Mouse (Mus musculus) right cerebral cortex, postnatal 4 days (tissue): ENCODE data around the gene Trmt112.

Source experiments
- DNase-seq: peaks from one replicate; pipeline ENCODE4 v3.0.0-alpha.2; 2022

Trmt112 gene

DNA sequence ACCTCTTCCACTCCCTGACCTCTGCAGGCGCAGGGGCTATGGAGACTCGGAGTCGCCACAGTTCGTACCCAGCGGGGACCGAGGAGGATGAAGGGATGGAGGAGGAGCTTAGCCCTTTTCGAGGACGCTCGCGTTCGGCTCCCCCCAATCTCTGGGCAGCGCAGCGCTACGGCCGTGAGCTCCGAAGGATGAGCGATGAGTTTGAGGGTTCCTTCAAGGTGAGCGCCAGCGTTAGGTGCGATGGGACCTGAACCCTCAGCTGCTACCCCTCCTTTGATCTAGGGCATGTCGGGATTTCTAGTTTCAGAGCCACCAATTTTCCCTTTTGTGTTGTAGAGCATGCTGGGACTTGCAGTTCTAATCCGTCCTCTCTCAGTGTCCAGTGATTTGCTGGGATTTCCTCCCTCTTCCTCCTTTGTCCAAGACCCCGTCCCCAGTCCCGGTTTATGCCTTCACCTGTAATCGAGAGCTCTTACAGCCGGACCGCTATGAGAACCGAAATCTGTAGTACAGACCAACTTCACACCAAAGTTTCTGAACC, 41.2 kb downstream of the Trmt112 start:
- DNase-seq = peak; percentile 52

DNA sequence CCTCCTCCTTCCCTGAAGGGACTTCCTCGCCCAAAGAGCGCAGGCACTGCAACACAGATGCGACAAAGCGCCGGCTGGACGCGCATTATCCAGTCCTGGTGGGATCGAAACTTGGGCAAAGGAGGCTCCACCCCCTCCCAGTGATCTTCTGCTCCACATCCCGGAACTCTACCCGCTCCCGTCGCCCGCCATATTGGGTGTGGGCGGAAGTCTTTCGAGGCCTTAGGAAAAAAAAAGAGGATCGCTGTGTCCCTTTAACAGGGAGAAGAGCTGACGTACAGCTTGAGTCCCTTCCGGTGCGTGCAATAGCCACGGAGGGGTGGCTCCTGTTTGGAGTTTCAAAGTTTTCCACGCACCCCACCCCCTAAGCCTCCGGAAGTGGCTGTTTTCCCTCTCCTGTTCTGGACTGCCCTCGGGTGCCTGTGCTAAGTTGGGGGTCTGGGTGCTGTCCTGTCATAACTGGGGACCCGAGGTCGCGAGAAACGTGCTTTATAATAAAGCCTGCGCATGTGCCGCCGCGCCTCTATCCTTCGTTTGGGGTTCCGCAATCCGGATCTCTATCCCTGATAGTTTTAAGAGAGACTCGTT, 42.0 kb downstream of the Trmt112 start:
- DNase-seq = peak; percentile 82

DNA sequence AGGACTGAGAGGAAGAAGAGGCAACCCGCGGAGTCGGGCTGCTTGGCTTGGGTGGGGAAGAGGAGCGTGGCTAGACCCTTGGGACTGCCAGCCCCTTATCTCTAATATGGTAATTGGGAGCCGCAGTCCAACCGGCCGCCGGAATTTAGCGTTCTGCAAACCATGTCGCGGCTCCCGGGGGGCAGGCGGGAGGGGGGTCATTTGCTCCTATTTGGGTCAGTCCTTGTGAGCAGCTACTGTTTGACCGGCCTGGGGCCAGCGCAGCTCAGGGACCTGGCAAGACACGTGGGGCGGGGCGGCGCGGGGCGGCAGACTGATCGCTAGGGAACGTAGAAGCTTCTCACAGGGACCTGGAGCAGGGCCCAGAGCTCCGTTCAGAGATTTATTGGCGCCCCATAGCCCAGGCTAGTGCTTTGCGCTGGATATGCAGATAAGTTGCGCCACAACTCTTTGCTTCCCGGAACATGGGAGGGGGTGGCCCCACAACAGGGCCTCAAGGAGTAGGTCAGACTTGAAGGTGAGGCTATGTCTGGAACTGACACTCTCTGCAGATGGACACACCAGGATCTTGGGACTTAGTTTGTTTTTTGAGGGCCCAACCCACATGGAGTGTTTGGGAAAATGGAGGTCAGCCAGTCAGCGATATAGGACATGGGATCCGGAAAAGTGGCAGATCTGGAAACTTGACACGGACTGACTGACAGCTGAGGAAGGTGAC, 42.7 kb downstream of the Trmt112 start:
- DNase-seq = peak; percentile 67

DNA sequence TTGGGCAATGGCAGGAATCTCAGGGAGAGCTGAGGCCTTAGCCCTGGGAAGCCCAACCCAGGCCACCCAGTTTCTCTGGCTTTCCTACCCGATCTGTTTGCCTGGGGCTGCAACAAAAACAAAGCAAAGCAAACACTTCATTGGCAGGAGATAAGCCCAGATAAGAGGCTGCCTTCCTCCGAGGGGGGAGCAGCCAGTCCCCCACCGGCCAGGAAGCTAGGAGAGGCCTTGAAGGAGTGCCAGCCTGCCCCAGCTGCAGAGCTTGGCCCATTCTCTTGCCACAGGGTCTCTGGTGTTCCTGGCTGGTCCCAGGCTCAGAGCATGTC, 43.2 kb downstream of the Trmt112 start:
- no peak for DNase-seq

DNA sequence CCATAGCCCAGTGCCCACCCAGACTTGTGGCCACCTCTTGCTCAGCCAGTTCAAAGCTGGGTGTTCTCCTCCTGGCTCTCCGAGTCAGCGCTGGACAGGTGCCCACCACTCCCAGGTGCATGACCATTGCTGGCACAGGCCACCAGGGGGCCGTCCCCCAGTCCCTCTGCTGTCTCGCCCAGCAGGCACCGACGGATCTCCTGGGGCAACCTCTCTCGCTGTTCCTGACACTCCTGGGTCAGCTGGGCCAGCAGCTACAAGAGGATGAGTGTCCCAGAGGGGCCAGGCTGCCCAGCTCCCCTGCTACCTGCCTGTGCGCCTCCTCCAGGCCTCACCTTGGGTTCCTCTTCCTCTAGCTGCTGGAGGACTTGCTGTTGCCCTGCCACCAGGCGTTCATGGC, 44.5 kb downstream of the Trmt112 start:
- no peak for DNase-seq

DNA sequence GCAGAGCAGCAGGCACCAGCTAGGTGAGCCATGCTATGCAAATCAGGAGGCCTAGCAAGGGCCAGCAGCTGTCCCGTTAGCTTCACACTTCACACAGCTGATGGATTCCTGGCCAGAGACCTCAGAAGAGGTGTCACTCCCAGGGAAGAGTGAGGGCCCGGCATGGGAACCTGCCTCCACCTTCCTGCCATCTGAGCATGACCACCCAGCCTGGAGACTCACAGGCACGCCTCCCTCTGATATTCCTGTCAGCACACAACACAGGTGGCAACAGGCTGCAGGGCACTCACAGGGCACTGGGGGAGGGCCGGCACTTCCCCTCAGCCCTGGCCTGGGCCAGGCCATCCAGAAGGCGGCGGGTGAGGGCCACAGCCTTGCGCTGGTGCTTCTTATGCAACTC, 45.9 kb downstream of the Trmt112 start:
- DNase-seq = no peak

DNA sequence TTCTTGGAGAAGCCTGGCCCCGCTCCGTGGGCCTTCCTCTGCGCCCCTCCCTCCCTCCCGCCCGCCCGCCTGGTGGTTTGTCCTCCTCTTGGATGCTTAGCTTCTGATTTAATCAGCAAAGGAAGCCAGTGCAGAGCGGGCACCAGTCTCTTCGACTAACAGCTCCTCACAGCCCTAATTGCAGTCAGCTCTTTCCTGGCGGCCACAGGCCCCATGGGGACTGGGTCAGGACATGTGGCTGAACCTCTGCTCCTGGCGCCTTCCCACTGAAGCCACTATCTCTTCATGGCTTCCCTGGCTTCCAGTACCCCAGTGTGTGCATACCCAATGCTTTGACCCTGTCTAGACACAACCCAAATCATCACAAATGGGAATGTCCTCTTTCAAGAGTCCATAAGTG, 47.0 kb downstream of the Trmt112 start:
- DNase-seq = no peak
